Mouse (Mus musculus): ENCODE measurements around the gene Gm10354. TPM values are rescaled to one million over a fixed set of nuclear protein-coding genes. Genes with fewer than 3 reads are reported as not detected.

Gene Gm10354
- polyA plus RNA-seq (2012; rRNA removed) = not detected in 2 replicates

GRCm38 (mm10) chr5:14978835-14979234 is at the start of gene Gm10354:
Gm10354 (minus strand) TSS chr5:14978935.

GRCm38 (mm10) chr5:14938329-14938728 is 40.4 kb downstream of the Gm10354 start, which contains the start of gene Speer4e:
Speer4e (minus strand) TSS chr5:14938429.

Other genes starting within 250 kb of the Gm10354 start
- not detected in 2 replicates for gene Gm9758, start 64.0 kb downstream of the Gm10354 start, polyA plus RNA-seq (2012; rRNA removed)
- gene Speer4e, start 40.5 kb downstream of the Gm10354 start, polyA plus RNA-seq (2012; rRNA removed) = not detected in 2 replicates
- gene Gm17019, start 54.1 kb upstream of the Gm10354 start, polyA plus RNA-seq (2012; rRNA removed) = not detected in 2 replicates

Measured in central nervous system, embryonic 11.5 days (tissue).